Comparison of ENCODE assay signal across 8 mouse cellular contexts in the genomic region with DNA sequence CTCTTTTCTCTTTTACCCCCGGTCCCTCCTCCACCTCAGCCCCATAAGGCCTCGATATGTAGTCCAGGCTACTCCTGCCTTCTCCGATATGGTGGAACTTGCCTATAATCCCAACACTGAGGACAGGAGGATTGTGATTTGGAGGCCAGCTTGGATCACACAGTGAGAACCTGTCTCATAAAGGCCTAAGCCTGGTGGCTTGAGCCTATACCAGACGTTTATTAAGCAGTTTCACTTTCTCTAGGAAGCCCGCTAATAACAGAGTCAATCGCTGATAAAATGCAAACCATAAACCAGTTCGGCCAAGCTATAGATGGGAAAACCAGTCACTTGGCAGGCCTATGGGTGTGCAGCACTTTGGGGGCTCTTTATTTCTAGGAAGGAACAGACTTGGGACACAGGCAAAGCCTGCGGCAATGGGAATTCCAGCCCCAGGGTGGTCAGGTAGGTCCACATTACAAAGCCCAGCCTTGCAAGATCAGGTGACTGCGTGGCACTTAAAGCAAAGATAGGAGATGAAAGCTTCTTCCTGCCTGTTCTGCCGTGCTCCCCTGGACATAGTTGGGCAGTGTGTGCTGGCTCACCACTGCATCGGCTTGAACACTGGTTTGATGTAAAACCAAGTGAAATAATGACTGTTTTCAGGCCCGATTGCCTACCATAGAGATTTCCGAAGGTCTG. TPM values are rescaled to one million over a fixed set of nuclear protein-coding genes. Genes with fewer than 3 reads are reported as not detected.
DNase-seq lines count a peak whose midpoint lies in the region; ATAC-seq lines count a peak whose summit lies in the region.

No protein-coding gene starts in this region.

- H3K27ac ChIP-seq in heart, embryonic 10.5 days = peak overlapping the region; percentile 90; the same call in 1 of the 2 replicates
- no peak overlapping the region for H3K27ac ChIP-seq in forebrain, embryonic 14.5 days (ENCODE audit: low read depth, low read length)
- peak overlapping the region; percentile 64 for H3K27ac ChIP-seq in liver, embryonic 15.5 days (replicated peaks)

- DNase-seq in heart, embryonic 10.5 days (ENCODE audit: low spot score) = no peak
- DNase-seq in heart, postnatal 10 days = no peak
- peak; percentile 33 for DNase-seq in CD4-positive, CD25-positive, alpha-beta regulatory T cell, adult 2 months (ENCODE audit: low read depth, low spot score)
- no peak for DNase-seq in forebrain, embryonic 14.5 days (ENCODE audit: low spot score)
- no peak for DNase-seq in right cerebral cortex, postnatal 4 days
- DNase-seq in adrenal gland, adult 18-20 months (ENCODE audit: low spot score in 2 of 2) = no peak

- 74% methylated on average over 13 of the region's 13 CpGs for WGBS in heart, embryonic 10.5 days
- 88% methylated on average over 13 of the region's 13 CpGs for WGBS in forebrain, embryonic 14.5 days
- 56% methylated on average over 13 of the region's 13 CpGs for WGBS in liver, embryonic 15.5 days (ENCODE audit: insufficient replicate concordance)

- ATAC-seq in forebrain, embryonic 14.5 days = no peak
- ATAC-seq in liver, embryonic 15.5 days (ENCODE audit: insufficient read depth) = no peak
- no peak for ATAC-seq in activated CD4-positive, CD25-positive, alpha-beta regulatory T cell, adult 4 months

- intact Hi-C loops in heart, postnatal 10 days (cut with DNase I) = loop anchor here (2.0 kb wide), 1 partner anchor 48 kb away; the partner anchor contains the start of gene Ube2f

- H3K9ac ChIP-seq in forebrain, embryonic 14.5 days (ENCODE audit: low read length) = peak overlapping the region; percentile 84
- H3K9ac ChIP-seq in liver, embryonic 15.5 days = peak overlapping the region; percentile 82

- no peaks in the 10 kb centered on the region for H3K9me3 ChIP-seq in heart, embryonic 10.5 days
- H3K9me3 ChIP-seq in forebrain, embryonic 14.5 days (replicated peaks; ENCODE audit: control insufficient read depth, low read length) = no peaks in the 10 kb centered on the region
- H3K9me3 ChIP-seq in liver, embryonic 15.5 days (replicated peaks) = no peaks in the 10 kb centered on the region

- H3K4me1 ChIP-seq in heart, embryonic 10.5 days = peaks cover 19% of the 10 kb centered on the region
- H3K4me1 ChIP-seq in forebrain, embryonic 14.5 days (ENCODE audit: control insufficient read depth, insufficient read depth, low read length) = no peaks in the 10 kb centered on the region; the same call in 1 of the 2 replicates
- peaks cover 44% of the 10 kb centered on the region for H3K4me1 ChIP-seq in liver, embryonic 15.5 days (replicated peaks)

- no peaks in the 10 kb centered on the region for H3K27me3 ChIP-seq in heart, embryonic 10.5 days (ENCODE audit: insufficient read depth, poor library complexity, severe bottlenecking)
- no peaks in the 10 kb centered on the region for H3K27me3 ChIP-seq in forebrain, embryonic 14.5 days (replicated peaks; ENCODE audit: control insufficient read depth, insufficient read depth, low read length)
- no peaks in the 10 kb centered on the region for H3K27me3 ChIP-seq in liver, embryonic 15.5 days

- H3K36me3 ChIP-seq in heart, embryonic 10.5 days = peaks cover 20% of the 10 kb centered on the region
- H3K36me3 ChIP-seq in forebrain, embryonic 14.5 days (ENCODE audit: control insufficient read depth, insufficient read depth, low read length) = no peaks in the 10 kb centered on the region
- peaks cover 29% of the 10 kb centered on the region for H3K36me3 ChIP-seq in liver, embryonic 15.5 days (replicated peaks)

- peak overlapping the region; percentile 76 for H3K4me2 ChIP-seq in forebrain, embryonic 14.5 days (ENCODE audit: low read length)
- H3K4me2 ChIP-seq in liver, embryonic 15.5 days = peak overlapping the region; percentile 95

- H3K4me3 ChIP-seq in heart, embryonic 10.5 days = peak overlapping the region; percentile 90
- H3K4me3 ChIP-seq in forebrain, embryonic 14.5 days (ENCODE audit: low read depth, low read length) = peak overlapping the region; percentile 83
- peak overlapping the region; percentile 81 for H3K4me3 ChIP-seq in liver, embryonic 15.5 days (replicated peaks)

RNA-seq across cellular contexts. Expression of gene Scly, which starts 1.0 kb away (rescaled TPM):
- polyA plus RNA-seq in heart, embryonic 10.5 days (2016; fragmentation: Nextera tagmentation; extraction: Ambion mirVana) = 21.2 and 21.9 TPM in 2 replicates
- 10 to 100 TPM; 13.7 TPM for total RNA-seq in heart, postnatal 10 days (2021)
- 6.3 and 7.3 TPM in 2 replicates for polyA plus RNA-seq in forebrain, embryonic 14.5 days (2014; fragmentation: Nextera tagmentation; extraction: Ambion mirVana)
- polyA plus RNA-seq in liver, embryonic 15.5 days (2015; fragmentation: Nextera tagmentation; extraction: Ambion mirVana) = 27.5 and 31.2 TPM in 2 replicates
- polyA plus RNA-seq in activated CD4-positive, CD25-positive, alpha-beta regulatory T cell, adult 4 months (2017; shearing (Covaris generic)) = 10 to 100 TPM; 42.0 to 57.3 TPM
- total RNA-seq in adrenal gland, adult 18-20 months (2021) = 10 to 100 TPM; 25.7 to 37.2 TPM

RNA-seq across cellular contexts. Expression of gene Espnl, which starts 22.7 kb away (rescaled TPM):
- 0.07 and 0.16 TPM in 2 replicates for polyA plus RNA-seq in heart, embryonic 10.5 days (2016; fragmentation: Nextera tagmentation; extraction: Ambion mirVana)
- total RNA-seq in heart, postnatal 10 days (2021) = under 1 TPM in 1 of 2 experiments, not detected in 1; 0.10 TPM
- polyA plus RNA-seq in forebrain, embryonic 14.5 days (2014; fragmentation: Nextera tagmentation; extraction: Ambion mirVana) = 0.08 and 0.09 TPM in 2 replicates
- 0.01 and 0.02 TPM in 2 replicates for polyA plus RNA-seq in liver, embryonic 15.5 days (2015; fragmentation: Nextera tagmentation; extraction: Ambion mirVana)
- not detected for polyA plus RNA-seq in activated CD4-positive, CD25-positive, alpha-beta regulatory T cell, adult 4 months (2017; shearing (Covaris generic))
- total RNA-seq in adrenal gland, adult 18-20 months (2021) = under 1 TPM in 1 of 2 experiments, not detected in 1; 0.13 TPM

RNA-seq across cellular contexts. Expression of gene Ube2f, which starts 49.1 kb away (rescaled TPM):
- polyA plus RNA-seq in heart, embryonic 10.5 days (2016; fragmentation: Nextera tagmentation; extraction: Ambion mirVana) = 76.9 and 82.8 TPM in 2 replicates
- 10 to 100 TPM; 54.8 to 60.2 TPM for total RNA-seq in heart, postnatal 10 days (2021)
- polyA plus RNA-seq in forebrain, embryonic 14.5 days (2014; fragmentation: Nextera tagmentation; extraction: Ambion mirVana) = 73.0 and 78.8 TPM in 2 replicates
- 66.9 and 68.6 TPM in 2 replicates for polyA plus RNA-seq in liver, embryonic 15.5 days (2015; fragmentation: Nextera tagmentation; extraction: Ambion mirVana)
- polyA plus RNA-seq in activated CD4-positive, CD25-positive, alpha-beta regulatory T cell, adult 4 months (2017; shearing (Covaris generic)) = 10 to 100 TPM; 74.4 to 95.6 TPM
- total RNA-seq in adrenal gland, adult 18-20 months (2021) = 100 to 1,000 TPM in 1 of 2 experiments, 10 to 100 TPM in 1; 92.7 to 117 TPM

RNA-seq across cellular contexts. Expression of gene Klhl30, which starts 51.6 kb away (rescaled TPM):
- polyA plus RNA-seq in heart, embryonic 10.5 days (2016; fragmentation: Nextera tagmentation; extraction: Ambion mirVana) = 33.1 and 51.1 TPM in 2 replicates
- 10 to 100 TPM; 42.8 to 60.1 TPM for total RNA-seq in heart, postnatal 10 days (2021)
- polyA plus RNA-seq in forebrain, embryonic 14.5 days (2014; fragmentation: Nextera tagmentation; extraction: Ambion mirVana) = 0.05 and 0.06 TPM in 2 replicates
- polyA plus RNA-seq in liver, embryonic 15.5 days (2015; fragmentation: Nextera tagmentation; extraction: Ambion mirVana) = 0.13 and 0.22 TPM in 2 replicates
- polyA plus RNA-seq in activated CD4-positive, CD25-positive, alpha-beta regulatory T cell, adult 4 months (2017; shearing (Covaris generic)) = not detected
- 1 to 10 TPM; 1.4 to 2.1 TPM for total RNA-seq in adrenal gland, adult 18-20 months (2021)
